Mouse (Mus musculus): ENCODE data around the gene Gm20388. TPM values are rescaled to one million over a fixed set of nuclear protein-coding genes. Genes with fewer than 3 reads are reported as not detected.

Gm20388 gene
- total and polyA plus RNA-seq, 3 experiments: 0.02 to 0.05 TPM; not detected in 1

DNA sequence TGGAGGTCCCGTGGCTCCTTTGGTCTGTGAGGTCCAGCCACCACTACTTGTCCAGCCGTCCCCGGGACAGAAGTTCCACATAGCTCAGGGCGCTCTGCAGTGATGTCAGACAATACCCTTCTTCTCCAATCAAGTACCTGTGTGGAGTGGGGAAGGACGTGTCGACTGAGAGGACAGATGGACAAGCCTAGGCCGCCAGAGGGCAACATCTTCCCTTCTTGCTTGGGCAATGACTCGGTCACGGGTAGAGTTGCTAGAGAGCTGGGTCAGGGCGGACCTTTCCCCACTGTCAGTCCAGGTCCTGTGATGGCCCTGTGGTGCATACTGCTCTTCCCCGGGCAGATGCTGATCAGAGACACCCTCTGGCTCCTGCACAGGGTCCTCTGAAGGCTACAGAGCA is 3332.4 kb downstream of the Gm20388 start:
- TF ChIP-seq POLR2AphosphoS5 (IDR thresholded peaks at IDR 0.05; ENCODE audit: insufficient replicate concordance, low read depth, low read length): no peak
- no peak for TF ChIP-seq GATA2 (IDR thresholded peaks at IDR 0.05; ENCODE audit: borderline replicate concordance, low read depth, low read length)
- no peak for TF ChIP-seq CTCF (IDR thresholded peaks at IDR 0.05; ENCODE audit: low read depth, low read length)
- TF ChIP-seq TAL1 (conservative IDR thresholded peaks at IDR 0.05; ENCODE audit: low read depth, low read length): no peak
- TF ChIP-seq GATA1 (IDR thresholded peaks at IDR 0.05; ENCODE audit: borderline replicate concordance, low read length): no peak
- no peak for ATAC-seq (ENCODE audit: extremely low read depth, insufficient number of reproducible peaks, low FRiP score, poor library complexity, severe bottlenecking)
- Histone ChIP-seq H3K4me1 (ENCODE audit: insufficient read depth, low read depth, low read length) (no peaks in the 10 kb centered on the region), H3K36me3 (replicated peaks) (peaks cover 66% of the 10 kb centered on the region), H3K4me3 (ENCODE audit: low read depth, low read length) (no peak overlapping the region), H3K9me3 (replicated peaks) (no peaks in the 10 kb centered on the region), H3K27me3 (ENCODE audit: insufficient read depth, low read length) (peaks cover 3% of the 10 kb centered on the region)
- DNase-seq (ENCODE audit: low spot score): no peak

DNA sequence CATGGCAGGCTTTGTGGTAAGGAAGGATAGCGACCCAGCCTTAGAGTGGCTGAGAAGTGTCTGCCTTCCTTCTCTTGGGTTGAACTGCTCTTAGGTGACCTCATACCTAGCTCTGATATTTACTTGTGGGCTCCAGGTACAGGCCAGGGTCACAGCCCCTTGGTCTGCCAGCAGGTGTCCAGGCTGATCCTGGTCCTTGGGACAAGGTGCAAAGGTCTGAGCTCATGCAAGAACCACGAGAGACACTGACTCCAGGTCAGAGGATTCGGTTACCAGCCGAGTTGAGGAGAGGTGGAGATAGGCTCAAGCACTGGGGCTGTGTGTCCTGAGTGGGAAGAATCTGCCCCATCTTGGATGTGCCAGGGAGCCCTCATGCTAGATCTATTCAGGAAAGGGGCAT is 3333.7 kb downstream of the Gm20388 start:
- H3K4me1 ChIP-seq (ENCODE audit: insufficient read depth, low read depth, low read length): no peaks in the 10 kb centered on the region
- no peak for TF ChIP-seq POLR2AphosphoS5 (IDR thresholded peaks at IDR 0.05; ENCODE audit: insufficient replicate concordance, low read depth, low read length)
- TF ChIP-seq CTCF (IDR thresholded peaks at IDR 0.05; ENCODE audit: low read depth, low read length): no peak
- TF ChIP-seq GATA1 (IDR thresholded peaks at IDR 0.05; ENCODE audit: borderline replicate concordance, low read length): no peak
- no peak for TF ChIP-seq TAL1 (conservative IDR thresholded peaks at IDR 0.05; ENCODE audit: low read depth, low read length)
- TF ChIP-seq GATA2 (IDR thresholded peaks at IDR 0.05; ENCODE audit: borderline replicate concordance, low read depth, low read length): no peak
- H3K36me3 ChIP-seq (replicated peaks): peaks cover 80% of the 10 kb centered on the region
- H3K27me3 ChIP-seq (ENCODE audit: insufficient read depth, low read length): peaks cover 3% of the 10 kb centered on the region
- ATAC-seq (ENCODE audit: extremely low read depth, insufficient number of reproducible peaks, low FRiP score, poor library complexity, severe bottlenecking) (no peak), DNase-seq (ENCODE audit: low spot score) (no peak)
- H3K4me3 ChIP-seq (ENCODE audit: low read depth, low read length): no peak overlapping the region
- no peaks in the 10 kb centered on the region for H3K9me3 ChIP-seq (replicated peaks)

DNA sequence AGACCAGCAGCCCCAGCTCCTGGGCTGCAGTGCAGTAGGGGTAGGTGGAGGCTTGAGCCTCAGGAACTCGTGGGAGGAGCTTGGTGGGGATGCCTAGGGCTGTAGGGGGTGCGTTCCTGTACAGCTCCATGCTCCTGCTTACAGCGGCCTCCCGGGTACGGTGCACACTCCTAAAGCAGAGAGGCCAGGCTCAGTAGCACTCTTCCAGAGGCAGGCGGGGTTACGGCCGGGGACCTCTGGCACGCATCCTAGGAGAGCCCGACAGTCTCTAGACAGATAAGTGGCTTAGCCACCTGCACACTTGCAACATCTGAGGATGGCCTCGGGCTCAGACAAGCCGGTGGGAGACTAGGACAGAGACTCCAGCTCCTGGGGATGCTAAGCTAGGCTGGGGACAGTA is 3334.9 kb downstream of the Gm20388 start:
- H3K36me3 ChIP-seq (replicated peaks): peaks cover 89% of the 10 kb centered on the region
- no peak for ATAC-seq (ENCODE audit: extremely low read depth, insufficient number of reproducible peaks, low FRiP score, poor library complexity, severe bottlenecking)

GRCm38 (mm10) chr8:123247748-123248147 is 3337.1 kb downstream of the Gm20388 start:
- Histone ChIP-seq H3K4me3 (ENCODE audit: low read depth, low read length) (no peak overlapping the region), H3K9me3 (replicated peaks) (no peaks in the 10 kb centered on the region), H3K27me3 (ENCODE audit: insufficient read depth, low read length) (no peaks in the 10 kb centered on the region), H3K4me1 (ENCODE audit: insufficient read depth, low read depth, low read length) (peaks cover 2% of the 10 kb centered on the region), H3K36me3 (replicated peaks) (peaks cover 97% of the 10 kb centered on the region)
- no peak for TF ChIP-seq GATA1 (IDR thresholded peaks at IDR 0.05; ENCODE audit: borderline replicate concordance, low read length)
- DNase-seq (ENCODE audit: low spot score) (no peak), ATAC-seq (ENCODE audit: extremely low read depth, insufficient number of reproducible peaks, low FRiP score, poor library complexity, severe bottlenecking) (no peak)

More for the DNA sequence above, 3334.9 kb downstream of the Gm20388 start:
- DNase-seq (ENCODE audit: low spot score): no peak
- H3K9me3 ChIP-seq (replicated peaks): no peaks in the 10 kb centered on the region
- no peaks in the 10 kb centered on the region for H3K27me3 ChIP-seq (ENCODE audit: insufficient read depth, low read length)
- H3K4me1 ChIP-seq (ENCODE audit: insufficient read depth, low read depth, low read length): no peaks in the 10 kb centered on the region
- TF ChIP-seq GATA1 (IDR thresholded peaks at IDR 0.05; ENCODE audit: borderline replicate concordance, low read length): no peak
- H3K4me3 ChIP-seq (ENCODE audit: low read depth, low read length): no peak overlapping the region

GRCm38 (mm10) chr8:123248596-123248995 is 3338.0 kb downstream of the Gm20388 start:
- no peaks in the 10 kb centered on the region for H3K27me3 ChIP-seq (ENCODE audit: insufficient read depth, low read length)
- H3K4me1 ChIP-seq (ENCODE audit: insufficient read depth, low read depth, low read length): peaks cover 11% of the 10 kb centered on the region
- H3K4me3 ChIP-seq (ENCODE audit: low read depth, low read length): no peak overlapping the region
- DNase-seq (ENCODE audit: low spot score): no peak
- peaks cover 88% of the 10 kb centered on the region for H3K36me3 ChIP-seq (replicated peaks)
- ATAC-seq (ENCODE audit: extremely low read depth, insufficient number of reproducible peaks, low FRiP score, poor library complexity, severe bottlenecking): no peak
- TF ChIP-seq CTCF (IDR thresholded peaks at IDR 0.05; ENCODE audit: low read depth, low read length): no peak
- TF ChIP-seq GATA1 (IDR thresholded peaks at IDR 0.05; ENCODE audit: borderline replicate concordance, low read length): no peak
- no peak for TF ChIP-seq GATA2 (IDR thresholded peaks at IDR 0.05; ENCODE audit: borderline replicate concordance, low read depth, low read length)
- no peaks in the 10 kb centered on the region for H3K9me3 ChIP-seq (replicated peaks)

DNA sequence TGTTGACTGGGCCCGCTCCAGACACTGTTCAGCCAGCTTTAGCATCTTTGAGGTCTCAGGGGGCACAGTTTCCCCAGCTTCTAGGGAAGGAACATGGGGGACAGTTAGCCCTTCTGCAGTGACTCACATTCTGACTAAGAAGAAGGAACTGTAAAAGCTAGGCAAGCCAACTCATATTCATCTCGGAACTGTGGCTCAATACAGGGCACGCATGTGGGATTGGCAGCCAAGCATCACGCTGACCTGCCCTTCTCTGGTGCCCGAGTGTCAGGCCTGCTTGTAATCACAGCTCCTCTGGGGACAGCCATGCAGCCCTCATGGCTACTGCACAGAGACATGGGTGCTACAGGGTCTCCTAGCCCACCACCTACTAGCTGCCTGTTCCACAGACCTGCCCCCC is 3340.3 kb downstream of the Gm20388 start:
- Histone ChIP-seq H3K9me3 (replicated peaks) (no peaks in the 10 kb centered on the region), H3K36me3 (replicated peaks) (peaks cover 72% of the 10 kb centered on the region), H3K4me3 (ENCODE audit: low read depth, low read length) (no peak overlapping the region), H3K4me1 (ENCODE audit: insufficient read depth, low read depth, low read length) (peaks cover 26% of the 10 kb centered on the region), H3K27me3 (ENCODE audit: insufficient read depth, low read length) (no peaks in the 10 kb centered on the region)
- no peak for ATAC-seq (ENCODE audit: extremely low read depth, insufficient number of reproducible peaks, low FRiP score, poor library complexity, severe bottlenecking)
- TF ChIP-seq GATA2 (IDR thresholded peaks at IDR 0.05; ENCODE audit: borderline replicate concordance, low read depth, low read length) (no peak), CTCF (IDR thresholded peaks at IDR 0.05; ENCODE audit: low read depth, low read length) (no peak), POLR2AphosphoS5 (IDR thresholded peaks at IDR 0.05; ENCODE audit: insufficient replicate concordance, low read depth, low read length) (no peak), GATA1 (IDR thresholded peaks at IDR 0.05; ENCODE audit: borderline replicate concordance, low read length) (no peak), TAL1 (conservative IDR thresholded peaks at IDR 0.05; ENCODE audit: low read depth, low read length) (no peak)
- DNase-seq (ENCODE audit: low spot score): no peak

GRCm38 (mm10) chr8:123252925-123253324 is 3342.3 kb downstream of the Gm20388 start:
- no peak for ATAC-seq (ENCODE audit: extremely low read depth, insufficient number of reproducible peaks, low FRiP score, poor library complexity, severe bottlenecking)
- Histone ChIP-seq H3K9me3 (replicated peaks) (no peaks in the 10 kb centered on the region), H3K36me3 (replicated peaks) (peaks cover 72% of the 10 kb centered on the region), H3K27me3 (ENCODE audit: insufficient read depth, low read length) (no peaks in the 10 kb centered on the region), H3K4me3 (ENCODE audit: low read depth, low read length) (peak overlapping the region; percentile 88; the same call in 1 of the 2 replicates), H3K4me1 (ENCODE audit: insufficient read depth, low read depth, low read length) (peaks cover 39% of the 10 kb centered on the region)
- TF ChIP-seq POLR2AphosphoS5 (IDR thresholded peaks at IDR 0.05; ENCODE audit: insufficient replicate concordance, low read depth, low read length) (no peak), GATA2 (IDR thresholded peaks at IDR 0.05; ENCODE audit: borderline replicate concordance, low read depth, low read length) (no peak), GATA1 (IDR thresholded peaks at IDR 0.05; ENCODE audit: borderline replicate concordance, low read length) (no peak), CTCF (IDR thresholded peaks at IDR 0.05; ENCODE audit: low read depth, low read length) (no peak), TAL1 (conservative IDR thresholded peaks at IDR 0.05; ENCODE audit: low read depth, low read length) (no peak)
- DNase-seq (ENCODE audit: low spot score): no peak

Data from G1E (cell line).